Mouse (Mus musculus) macrophage (primary cell): ENCODE results near the gene Rbks. TPM values are rescaled to one million over a fixed set of nuclear protein-coding genes. Genes with fewer than 3 reads are reported as not detected.
A peak's percentile ranks its signal among the peaks of the same experiment; 100 is the strongest.
"Not testable (repeated sequence)": the region's sequence is repeated elsewhere in the genome, so short reads cannot be mapped to it uniquely, and the experiment has no call there.

Experiments used
- H3K27ac ChIP-seq: fragments of 350-480 bp; formaldehyde crosslinking; 2 replicates; pipeline ENCODE4 v1.9.0; 2021
- H3K36me3 ChIP-seq: fragments of 350-480 bp; formaldehyde crosslinking; 2 replicates; pipeline ENCODE4 v1.9.0; 2021; ENCODE audit errors: inconsistent target
- H3K4me3 ChIP-seq: fragments of 350-480 bp; formaldehyde crosslinking; 2 replicates; pipeline ENCODE4 v1.9.0; 2021; ENCODE audit errors: inconsistent target
- H3K79me2 ChIP-seq: fragments of 350-480 bp; formaldehyde crosslinking; 2 replicates; pipeline ENCODE4 v1.9.0; 2021; ENCODE audit errors: inconsistent target
- WGBS: methylation state at CpG from one replicate; pipeline ENCODE4 v1.1.7; 2026; ENCODE audit warnings: inconsistent platforms; ENCODE audit not compliant: missing documents; 5-methylcytosine and 5-hydroxymethylcytosine counted together
- polyA plus RNA-seq: library from polyadenylated mRNA; stranded (reverse); fragments of 250-400 nt; gene quantifications from 3 replicates; pipeline ENCODE4 v1.2.4, GENCODE M21; 2018; ENCODE audit warnings: inconsistent platforms

Rbks gene
- polyA plus RNA-seq, 1 experiment from 2014 or later: 13.3 TPM

DNA sequence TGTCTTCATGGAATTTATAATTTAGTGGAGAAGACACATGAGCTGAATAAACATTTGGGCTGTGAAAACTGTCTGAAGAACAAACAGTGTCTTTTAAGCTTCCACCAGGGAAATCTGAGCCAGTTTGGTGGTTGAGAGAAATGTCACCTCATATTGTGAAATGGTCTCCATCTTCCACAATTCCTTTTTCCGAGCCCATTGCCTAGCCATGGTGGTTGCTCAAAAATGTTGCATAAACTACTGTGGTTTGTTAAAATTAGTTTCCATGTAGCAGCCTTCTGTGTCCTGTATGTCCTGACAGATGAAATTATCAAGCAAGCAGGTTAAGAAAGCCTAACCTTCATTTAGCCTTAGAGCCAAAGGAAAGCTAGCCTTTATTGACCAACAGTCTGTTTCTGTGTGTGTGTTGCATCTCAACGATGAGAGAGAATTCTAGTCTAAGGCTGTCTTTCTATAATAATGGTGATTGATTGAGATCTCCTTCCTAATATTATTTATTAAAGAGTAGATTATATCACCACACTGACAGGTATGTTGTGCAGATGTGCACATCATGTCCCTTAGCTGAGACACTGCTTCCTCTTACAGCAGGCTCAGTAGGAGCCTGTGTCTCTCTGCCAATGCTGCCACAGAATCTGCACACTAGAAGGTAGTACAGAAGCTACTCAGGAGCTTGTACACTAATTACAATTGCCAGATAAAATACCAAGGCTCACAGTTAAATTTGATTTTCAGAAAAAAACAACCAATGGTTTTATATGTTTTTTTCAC lies 46.7 kb downstream of the Rbks start:
- H3K79me2 ChIP-seq: no peaks in the 10 kb centered on the region
- WGBS: 29% methylated on average over 2 of the region's 2 CpGs
- peaks cover 15% of the 10 kb centered on the region; the same call in 1 of the 2 replicates for H3K36me3 ChIP-seq
- H3K27ac ChIP-seq: no peak overlapping the region
- no peak overlapping the region for H3K4me3 ChIP-seq

DNA sequence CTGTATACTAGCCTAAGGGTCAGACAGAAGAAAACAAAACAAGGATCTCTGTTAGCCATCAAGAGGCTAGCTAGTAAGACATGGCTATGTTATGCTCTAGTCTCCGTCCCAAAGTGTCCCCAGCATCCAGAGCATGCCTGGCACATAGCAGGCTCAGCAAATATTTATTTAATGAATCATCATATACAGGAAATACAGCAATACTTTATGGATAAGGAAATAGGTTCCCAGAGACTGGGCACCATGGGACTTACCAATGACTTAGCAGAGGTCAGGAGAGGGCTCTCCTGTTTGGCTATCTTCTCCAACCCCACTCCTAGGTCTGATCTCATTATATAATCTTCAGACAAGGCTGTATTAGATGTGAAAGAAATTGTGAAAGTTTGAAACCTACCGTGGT lies 50.1 kb downstream of the Rbks start:
- WGBS: 71% methylated on average over 1 of the region's 2 CpGs
- Histone ChIP-seq H3K4me3 (no peak overlapping the region), H3K27ac (no peak overlapping the region), H3K79me2 (no peaks in the 10 kb centered on the region), H3K36me3 (peaks cover 15% of the 10 kb centered on the region; the same call in 1 of the 2 replicates)

DNA sequence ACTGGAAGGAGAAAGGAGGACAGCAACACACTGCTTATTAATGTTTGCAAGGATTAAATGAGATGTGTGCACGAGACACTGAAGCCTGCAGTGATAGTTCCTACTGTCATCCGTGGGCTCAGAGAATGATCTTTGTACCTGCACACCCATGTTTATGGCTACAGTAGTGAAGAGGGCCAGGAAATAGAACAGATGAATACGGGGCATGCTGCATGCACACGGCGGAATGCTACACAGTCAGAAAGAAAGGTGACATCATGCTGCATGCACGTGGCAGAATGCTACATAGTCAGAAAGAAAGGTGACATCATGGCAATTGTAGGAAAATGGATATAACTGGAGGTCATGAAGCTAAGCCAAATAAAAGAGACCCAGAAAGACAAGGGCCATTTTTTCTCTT lies 50.9 kb downstream of the Rbks start:
- WGBS: 87% methylated on average over 6 of the region's 6 CpGs
- Histone ChIP-seq H3K4me3 (no peak overlapping the region), H3K27ac (no peak overlapping the region), H3K79me2 (no peaks in the 10 kb centered on the region), H3K36me3 (peaks cover 15% of the 10 kb centered on the region; the same call in 1 of the 2 replicates)

DNA sequence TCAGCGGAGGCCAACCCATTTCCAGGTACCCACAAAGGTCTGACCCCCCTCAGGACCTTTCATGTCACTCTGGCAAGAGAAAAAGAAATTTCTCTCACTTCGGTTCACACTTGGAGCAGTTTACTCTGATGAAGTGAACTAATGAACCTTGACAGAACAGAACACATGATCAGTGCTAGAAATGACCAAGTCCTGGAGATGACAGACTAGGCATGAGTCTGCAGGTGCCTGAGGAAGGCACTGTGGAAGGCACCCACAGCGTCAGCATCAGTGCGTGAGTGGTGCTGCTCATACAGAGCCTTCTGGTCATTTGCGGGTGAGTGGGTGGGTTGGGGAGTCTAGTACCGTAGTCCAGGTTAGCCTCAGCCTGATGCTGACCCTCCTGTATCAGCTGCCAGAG lies 51.6 kb downstream of the Rbks start:
- peaks cover 15% of the 10 kb centered on the region; the same call in 1 of the 2 replicates for H3K36me3 ChIP-seq
- H3K79me2 ChIP-seq: no peaks in the 10 kb centered on the region
- 94% methylated on average over 6 of the region's 6 CpGs for WGBS
- no peak overlapping the region for H3K27ac ChIP-seq
- no peak overlapping the region for H3K4me3 ChIP-seq

DNA sequence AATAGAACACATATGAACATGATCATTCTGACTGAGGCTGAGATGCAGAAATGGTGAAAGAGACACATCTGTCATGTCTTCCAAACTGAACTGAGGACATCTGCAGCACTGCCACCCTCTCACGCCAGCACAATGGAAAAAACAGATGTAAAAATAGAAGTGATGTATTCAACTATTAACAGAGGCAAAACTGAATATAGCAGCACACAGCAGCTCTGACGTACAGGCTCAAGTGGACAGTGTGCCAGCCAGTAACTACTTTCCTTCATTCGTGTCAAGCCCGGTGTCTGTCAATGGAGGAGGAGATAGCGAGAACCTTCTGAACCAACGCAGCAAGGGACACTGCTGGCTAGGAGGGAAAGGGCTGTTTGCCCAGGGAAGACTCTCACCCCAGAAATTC lies 52.6 kb downstream of the Rbks start:
- Histone ChIP-seq H3K4me3 (no peak overlapping the region), H3K36me3 (peaks cover 14% of the 10 kb centered on the region; the same call in 1 of the 2 replicates), H3K27ac (no peak overlapping the region), H3K79me2 (no peaks in the 10 kb centered on the region)
- 90% methylated on average over 6 of the region's 6 CpGs for WGBS

DNA sequence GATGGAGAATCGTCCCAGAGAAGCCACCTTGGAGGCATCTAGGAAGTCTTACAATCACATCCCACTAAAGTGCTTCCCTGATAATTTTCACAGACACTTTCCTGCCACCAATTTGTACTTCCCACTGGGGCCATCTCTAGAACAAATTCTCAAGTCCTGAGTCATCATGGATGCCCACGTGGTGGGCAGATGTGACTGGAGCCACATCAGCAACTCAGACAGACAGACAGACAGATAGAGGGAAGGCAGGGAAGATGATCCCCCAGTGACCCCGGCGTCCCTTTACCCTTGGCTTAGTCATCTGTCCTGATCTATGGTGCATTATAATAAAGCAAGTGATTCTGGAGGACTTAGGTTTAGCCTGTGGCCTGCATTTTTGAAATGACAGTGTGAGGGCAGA lies 53.2 kb downstream of the Rbks start:
- Histone ChIP-seq H3K4me3 (no peak overlapping the region), H3K36me3 (peaks cover 11% of the 10 kb centered on the region; the same call in 1 of the 2 replicates), H3K27ac (no peak overlapping the region), H3K79me2 (no peaks in the 10 kb centered on the region)
- WGBS: 91% methylated on average over 4 of the region's 4 CpGs

DNA sequence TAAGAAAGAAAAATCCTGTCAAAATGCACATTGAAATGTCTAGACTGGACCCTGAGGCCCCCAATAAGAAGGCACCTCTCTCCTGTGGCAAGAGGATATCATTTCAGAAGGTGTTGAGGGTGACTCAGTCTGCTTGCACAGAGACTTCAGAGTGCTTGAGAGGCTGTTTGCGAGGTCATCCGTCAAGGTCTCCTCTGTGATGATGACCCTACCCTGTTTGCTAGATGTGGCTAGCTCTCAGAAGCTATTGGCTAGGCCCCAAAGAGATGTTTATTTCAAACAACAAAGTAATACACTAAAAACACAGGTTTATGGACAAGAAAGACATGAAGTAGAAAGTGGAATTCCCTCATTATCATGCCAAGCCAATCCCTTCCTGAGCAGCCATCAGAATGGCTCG lies 55.1 kb downstream of the Rbks start:
- Histone ChIP-seq H3K36me3 (peaks cover 11% of the 10 kb centered on the region; the same call in 1 of the 2 replicates), H3K79me2 (no peaks in the 10 kb centered on the region), H3K4me3 (no peak overlapping the region), H3K27ac (no peak overlapping the region)
- WGBS: 90% methylated on average over 3 of the region's 3 CpGs

DNA sequence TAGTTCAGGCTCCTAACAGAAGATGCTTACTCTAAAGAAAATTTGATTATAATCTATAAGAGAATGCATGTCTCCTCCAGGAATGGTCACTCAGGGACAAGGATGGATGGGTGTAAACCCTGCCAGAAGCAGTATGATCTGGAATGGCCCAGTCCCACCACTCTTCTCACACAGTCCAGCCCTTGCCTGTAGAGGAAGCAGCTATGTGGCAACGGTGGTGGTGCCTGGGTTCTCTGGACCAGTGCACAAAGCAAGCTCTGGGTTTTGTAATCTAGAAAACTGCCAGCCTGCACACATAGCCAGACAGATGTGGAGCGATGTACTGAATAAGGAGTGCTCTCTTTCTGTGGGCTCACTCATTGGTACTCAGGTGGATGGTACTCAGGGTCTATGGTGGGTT lies 56.9 kb downstream of the Rbks start:
- WGBS: 20% methylated on average over 2 of the region's 2 CpGs
- H3K79me2 ChIP-seq: no peaks in the 10 kb centered on the region
- no peak overlapping the region for H3K4me3 ChIP-seq
- 0 out of 2 replicates have a peak, but pooled peaks cover under 1% of the 10 kb centered on the region for H3K36me3 ChIP-seq
- H3K27ac ChIP-seq: no peak overlapping the region

DNA sequence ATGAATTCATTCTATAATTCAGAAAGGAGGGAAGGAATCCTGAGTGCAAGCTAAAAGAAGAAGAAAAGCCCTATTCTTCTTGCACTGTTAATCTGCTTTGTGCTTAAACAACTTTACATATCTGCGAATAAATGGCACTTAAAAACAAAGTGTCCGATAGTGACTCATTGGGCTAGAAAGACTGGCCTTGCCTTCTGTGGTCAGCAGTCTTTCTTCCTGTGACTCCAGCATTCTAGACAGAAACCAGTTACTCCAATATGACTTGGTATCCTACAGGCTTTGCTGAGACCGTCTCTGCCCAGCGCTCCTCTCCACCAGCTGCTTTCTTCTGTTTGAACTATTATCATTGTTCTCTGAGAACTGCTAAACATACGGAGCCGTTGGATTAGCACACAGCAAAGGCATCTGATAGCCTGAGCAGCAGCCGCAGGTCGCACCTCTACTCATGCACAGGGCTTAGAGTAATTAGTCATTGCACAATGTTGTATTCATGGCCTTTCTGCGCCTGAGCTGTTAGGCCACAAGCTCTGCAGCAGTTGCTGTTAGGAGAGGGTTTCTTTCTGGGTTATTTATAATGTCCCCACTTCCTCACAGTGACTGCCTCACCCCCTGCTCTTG lies 60.7 kb downstream of the Rbks start:
- H3K36me3 ChIP-seq: no peaks in the 10 kb centered on the region
- no peaks in the 10 kb centered on the region for H3K79me2 ChIP-seq
- H3K4me3 ChIP-seq: no peak overlapping the region
- whole genome bisulfite sequencing: 4% methylated on average over 9 of the region's 9 CpGs
- H3K27ac ChIP-seq: peak overlapping the region; percentile 55

DNA sequence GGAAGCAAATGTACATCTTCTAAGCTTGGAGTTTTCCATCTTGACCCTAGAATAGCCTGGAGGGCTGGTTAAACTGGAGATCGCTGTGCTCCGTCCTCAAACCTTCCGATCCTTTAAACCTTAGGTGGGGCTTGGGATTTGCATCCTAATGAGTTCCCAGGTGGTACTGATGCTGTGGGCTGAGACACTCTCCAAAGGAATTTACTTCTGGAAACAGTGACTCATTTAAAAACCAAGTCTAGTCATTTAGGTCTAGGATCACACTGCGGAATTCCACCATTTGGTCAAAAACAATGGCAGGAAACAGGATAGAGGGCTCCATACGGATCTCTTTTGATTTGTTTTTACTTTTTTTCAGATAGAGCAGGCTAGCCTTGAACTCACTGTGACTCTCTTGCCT lies 62.7 kb downstream of the Rbks start:
- H3K4me3 ChIP-seq: no peak overlapping the region
- H3K36me3 ChIP-seq: no peaks in the 10 kb centered on the region
- H3K27ac ChIP-seq: no peak overlapping the region
- WGBS: 99% methylated on average over 5 of the region's 5 CpGs
- H3K79me2 ChIP-seq: no peaks in the 10 kb centered on the region

DNA sequence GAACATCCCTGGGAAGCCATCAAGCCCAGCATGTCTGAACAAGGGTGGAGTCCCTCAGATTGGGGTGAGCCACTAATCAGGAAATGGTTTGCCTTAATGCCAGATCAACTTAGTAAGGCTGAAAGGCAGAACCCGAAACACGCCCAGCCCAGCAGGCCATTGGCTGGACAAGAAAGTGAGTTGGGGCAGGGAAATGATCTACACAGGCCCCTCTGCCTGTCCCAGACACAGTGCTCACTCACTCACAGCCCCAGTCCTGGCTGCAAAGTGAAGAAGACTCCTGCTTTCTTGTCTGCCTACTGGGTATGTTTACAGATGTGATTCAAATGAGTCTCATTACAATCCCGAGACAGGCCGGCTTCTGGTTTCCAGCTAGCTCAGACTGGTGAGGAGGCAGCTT lies 63.3 kb downstream of the Rbks start:
- Histone ChIP-seq H3K36me3 (no peaks in the 10 kb centered on the region), H3K4me3 (no peak overlapping the region), H3K79me2 (no peaks in the 10 kb centered on the region), H3K27ac (no peak overlapping the region)
- 79% methylated on average over 4 of the region's 4 CpGs for WGBS

DNA sequence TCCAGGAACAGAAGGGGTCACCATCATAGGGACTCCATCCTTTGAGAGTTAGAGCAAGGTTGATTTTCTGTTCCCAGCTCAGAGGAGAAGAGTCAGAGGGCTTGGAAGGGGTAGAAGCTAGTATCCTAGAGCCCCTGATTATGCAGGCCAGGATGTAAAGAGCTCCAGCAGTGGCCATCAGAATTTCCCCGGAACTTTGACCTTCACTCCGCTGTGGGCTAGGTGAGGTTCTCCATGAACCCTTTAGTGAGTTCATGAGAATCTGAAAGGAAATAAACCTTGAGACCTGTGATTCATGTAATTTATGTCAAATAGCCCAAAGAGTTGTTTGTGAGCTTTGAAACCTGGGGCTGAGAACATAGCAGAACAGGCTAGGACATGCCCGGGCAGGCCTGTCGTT lies 66.3 kb downstream of the Rbks start:
- H3K4me3 ChIP-seq, H3K27ac ChIP-seq, H3K79me2 ChIP-seq, H3K36me3 ChIP-seq: not testable (repeated sequence)
- 93% methylated on average over 2 of the region's 4 CpGs for WGBS

DNA sequence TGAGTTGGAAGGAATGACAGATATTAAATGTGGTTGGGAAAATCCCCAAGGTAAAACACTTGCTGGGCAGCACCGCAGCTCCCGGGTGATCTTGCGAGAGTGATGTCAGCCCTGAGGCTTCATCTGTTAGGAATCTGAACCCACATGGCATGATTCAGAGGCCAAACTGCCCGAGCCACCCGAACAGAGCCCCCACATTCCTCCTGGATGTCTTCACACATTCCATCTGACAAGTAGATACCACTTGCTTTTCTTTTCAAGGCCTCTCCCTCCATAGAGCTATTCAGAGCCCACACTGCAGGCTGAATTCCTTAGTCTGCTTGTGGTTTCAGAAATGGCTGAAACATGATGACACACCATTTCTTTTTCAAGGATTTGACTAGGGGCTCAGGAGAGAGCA lies 67.4 kb downstream of the Rbks start:
- Histone ChIP-seq H3K4me3 (no peak overlapping the region), H3K36me3 (no peaks in the 10 kb centered on the region)
- WGBS: 87% methylated on average over 5 of the region's 5 CpGs

DNA sequence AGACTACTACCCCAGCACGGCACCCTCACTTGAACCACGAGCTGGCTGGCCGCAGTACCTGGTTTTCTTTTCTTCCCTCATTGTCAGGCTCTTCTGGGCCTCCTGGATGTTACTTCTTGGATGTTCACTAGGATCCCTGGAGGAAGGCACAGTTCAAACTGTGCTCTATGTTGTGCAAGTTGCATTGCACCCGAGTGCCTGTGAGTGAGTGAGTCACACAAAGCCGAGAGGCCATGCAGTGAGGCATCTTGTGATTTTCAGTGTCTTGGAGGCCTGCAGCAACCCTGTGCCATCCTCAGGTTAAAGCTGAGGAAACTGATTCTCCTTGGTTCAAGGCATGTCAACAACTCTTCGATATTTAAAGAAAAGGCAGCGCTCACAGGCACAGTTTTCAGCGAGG lies 68.9 kb downstream of the Rbks start:
- WGBS: 73% methylated on average over 7 of the region's 8 CpGs
- Histone ChIP-seq H3K27ac (no peak overlapping the region), H3K79me2 (no peaks in the 10 kb centered on the region), H3K4me3 (no peak overlapping the region), H3K36me3 (no peaks in the 10 kb centered on the region)

More for the DNA sequence above, 67.4 kb downstream of the Rbks start:
- no peaks in the 10 kb centered on the region for H3K79me2 ChIP-seq
- H3K27ac ChIP-seq: no peak overlapping the region
